Mouse (Mus musculus) ES-Bruce4 (cell line): ENCODE measurements around the gene Tenm4. TPM values are rescaled to one million over a fixed set of nuclear protein-coding genes. Genes with fewer than 3 reads are reported as not detected.

Experiments
- H3K27ac ChIP-seq: 2 replicates; pipeline ENCODE4 v1.5.1; 2012; ENCODE audit warnings: low read length, inconsistent platforms; ENCODE audit not compliant: insufficient read depth
- H3K27me3 ChIP-seq: 2 replicates; pipeline ENCODE4 v1.6.1; 2012; ENCODE audit warnings: mild to moderate bottlenecking, low read length, inconsistent platforms; ENCODE audit not compliant: control insufficient read depth, poor library complexity, insufficient read depth, severe bottlenecking
- H3K36me3 ChIP-seq: 2 replicates; pipeline ENCODE4 v1.6.1; 2012; ENCODE audit warnings: inconsistent platforms, mild to moderate bottlenecking, low read length, moderate library complexity; ENCODE audit not compliant: control insufficient read depth, poor library complexity, insufficient read depth, severe bottlenecking
- H3K4me1 ChIP-seq: one replicate; pipeline ENCODE4 v1.8.1; 2011; ENCODE audit warnings: low read length; ENCODE audit not compliant: control insufficient read depth, insufficient read depth
- H3K4me3 ChIP-seq: 2 replicates; pipeline ENCODE4 v1.5.1; 2011; ENCODE audit warnings: low read depth, mild to moderate bottlenecking, low read length
- H3K9ac ChIP-seq: 2 replicates; pipeline ENCODE4 v1.6.1; 2012; ENCODE audit warnings: low read depth, mild to moderate bottlenecking, inconsistent platforms; ENCODE audit not compliant: poor library complexity, severe bottlenecking
- H3K9me3 ChIP-seq: replicated peaks from 2 replicates; pipeline ENCODE4 v1.6.1; 2012; ENCODE audit warnings: mild to moderate bottlenecking, low read length, inconsistent platforms; ENCODE audit not compliant: control insufficient read depth, poor library complexity, insufficient read depth, severe bottlenecking
- CTCF ChIP-seq: IDR thresholded peaks from one replicate; pipeline ENCODE4 v1.8.1; 2011; ENCODE audit warnings: low read depth, low read length
- EP300 ChIP-seq: IDR thresholded peaks from 2 replicates; pipeline ENCODE4 v1.6.1; 2011; ENCODE audit warnings: low read depth, low read length; ENCODE audit not compliant: insufficient read depth
- POLR2A ChIP-seq: IDR thresholded peaks from one replicate; pipeline ENCODE4 v1.8.1; 2011; ENCODE audit warnings: low read length; ENCODE audit not compliant: insufficient read depth
- polyA plus RNA-seq: library from polyadenylated mRNA; stranded (reverse); fragments of >200 nt; gene quantifications from 2 replicates; pipeline ENCODE4 v1.2.4, GENCODE M21; 2011; ENCODE audit warnings: low read depth; ENCODE audit not compliant: missing spikeins, insufficient read depth, insufficient read length

Tenm4 gene
- polyA plus RNA-seq, 1 experiment: 4.8 TPM

DNA sequence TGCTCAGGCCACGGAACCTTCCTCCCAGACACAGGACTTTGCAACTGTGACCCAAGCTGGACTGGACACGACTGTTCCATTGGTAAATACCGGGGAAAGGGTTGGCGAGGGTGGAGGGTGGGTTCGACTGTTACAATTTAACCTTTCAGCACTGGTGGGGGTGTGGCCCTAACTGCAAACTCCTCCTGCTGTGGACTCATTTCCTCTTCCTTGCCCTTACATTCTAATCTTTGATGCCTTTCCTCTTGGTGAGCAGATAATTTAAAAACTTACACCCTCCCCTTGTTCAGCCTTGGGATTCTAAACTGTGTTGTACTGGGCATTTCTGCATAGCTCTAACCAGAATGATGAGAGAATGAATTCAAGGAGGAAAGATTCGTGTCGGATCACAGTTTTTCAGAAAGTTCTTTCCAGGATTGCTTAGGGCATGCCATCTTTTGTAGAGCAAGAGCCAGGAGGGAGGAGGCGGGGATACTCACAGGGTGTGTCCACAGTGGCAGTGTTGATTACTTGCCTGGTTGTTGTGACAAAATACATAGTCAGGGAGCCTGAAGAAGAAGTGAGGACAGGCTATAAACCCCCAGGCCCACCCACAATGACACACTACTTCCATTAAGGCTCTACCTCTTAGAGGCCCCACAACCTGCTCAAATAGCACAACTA lies 607.0 kb downstream of the Tenm4 start:
- no peak overlapping the region for H3K27ac ChIP-seq
- TF ChIP-seq POLR2A (no peak), CTCF (no peak), EP300 (no peak)

GRCm38 (mm10) chr7:96778601-96778969 lies 607.5 kb downstream of the Tenm4 start:
- Histone ChIP-seq H3K36me3 (no peaks in the 10 kb centered on the region), H3K27me3 (no peaks in the 10 kb centered on the region), H3K9ac (no peak overlapping the region), H3K27ac (no peak overlapping the region), H3K4me3 (no peak overlapping the region), H3K4me1 (no peaks in the 10 kb centered on the region), H3K9me3 (peaks cover 2% of the 10 kb centered on the region; the same call in 1 of the 2 replicates)
- TF ChIP-seq EP300 (no peak), POLR2A (no peak), CTCF (peak; percentile 51)

More for the DNA sequence above, 607.0 kb downstream of the Tenm4 start:
- Histone ChIP-seq H3K9ac (no peak overlapping the region), H3K4me3 (no peak overlapping the region), H3K36me3 (no peaks in the 10 kb centered on the region), H3K4me1 (no peaks in the 10 kb centered on the region), H3K27me3 (no peaks in the 10 kb centered on the region), H3K9me3 (peaks cover 2% of the 10 kb centered on the region; the same call in 1 of the 2 replicates)

DNA sequence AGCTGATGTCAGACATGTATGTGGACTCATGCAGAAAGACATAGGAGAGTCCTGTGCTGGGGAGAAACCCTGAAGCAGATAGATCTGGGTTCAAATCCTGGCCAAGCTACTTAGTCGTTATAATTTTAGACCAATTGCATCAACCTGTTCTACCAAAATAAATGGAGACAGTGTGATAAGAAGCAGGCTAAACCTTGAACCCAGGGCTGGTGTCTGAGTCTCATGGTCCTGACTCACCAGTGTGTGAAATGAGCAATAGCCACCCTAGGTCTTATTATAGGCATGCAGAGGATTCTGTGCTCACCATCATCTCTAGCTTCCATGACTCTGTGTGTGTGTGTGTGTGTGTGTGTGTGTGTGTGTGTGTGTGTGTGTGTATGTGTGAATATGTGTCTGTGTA lies 609.5 kb downstream of the Tenm4 start:
- Histone ChIP-seq H3K27ac (no peak overlapping the region), H3K4me1 (no peaks in the 10 kb centered on the region), H3K4me3 (no peak overlapping the region), H3K27me3 (no peaks in the 10 kb centered on the region), H3K9ac (no peak overlapping the region), H3K36me3 (no peaks in the 10 kb centered on the region), H3K9me3 (peaks cover 2% of the 10 kb centered on the region; the same call in 1 of the 2 replicates)
- no peak for TF ChIP-seq EP300
- no peak for TF ChIP-seq CTCF
- TF ChIP-seq POLR2A: no peak

GRCm38 (mm10) chr7:96781068-96781467 lies 610.0 kb downstream of the Tenm4 start:
- Histone ChIP-seq H3K4me3 (no peak overlapping the region), H3K4me1 (no peaks in the 10 kb centered on the region), H3K27me3 (no peaks in the 10 kb centered on the region), H3K9ac (no peak overlapping the region), H3K27ac (no peak overlapping the region), H3K36me3 (no peaks in the 10 kb centered on the region), H3K9me3 (peaks cover 2% of the 10 kb centered on the region; the same call in 1 of the 2 replicates)
- TF ChIP-seq EP300 (no peak), POLR2A (no peak), CTCF (no peak)

DNA sequence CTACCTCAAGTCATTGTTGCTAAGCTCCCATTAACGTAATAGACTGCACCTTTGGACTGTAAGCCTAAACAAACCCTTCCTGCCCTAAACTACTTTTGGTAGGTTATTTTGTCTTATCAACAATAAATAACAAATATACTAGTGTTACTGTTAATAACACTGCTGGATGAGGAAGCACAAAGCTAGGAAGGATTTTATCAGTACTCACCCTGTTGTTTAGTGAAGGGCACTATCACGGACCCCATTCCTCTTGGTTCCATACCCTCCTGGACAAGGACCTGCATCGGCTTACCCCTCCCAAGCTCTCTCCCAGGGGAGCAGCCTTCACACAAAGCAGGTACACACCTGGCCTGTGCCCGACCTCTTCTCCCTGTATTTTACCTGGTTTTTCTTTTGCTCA lies 611.6 kb downstream of the Tenm4 start:
- H3K27ac ChIP-seq: no peak overlapping the region
- no peaks in the 10 kb centered on the region for H3K36me3 ChIP-seq
- H3K4me3 ChIP-seq: no peak overlapping the region
- no peak for TF ChIP-seq EP300
- TF ChIP-seq CTCF: no peak
- TF ChIP-seq POLR2A: no peak
- no peaks in the 10 kb centered on the region for H3K27me3 ChIP-seq
- H3K9ac ChIP-seq: no peak overlapping the region
- no peaks in the 10 kb centered on the region for H3K4me1 ChIP-seq
- H3K9me3 ChIP-seq: no peaks in the 10 kb centered on the region

- Histone ChIP-seq H3K27me3 (no peaks in the 10 kb centered on the region), H3K36me3 (no peaks in the 10 kb centered on the region), H3K9me3 (no peaks in the 10 kb centered on the region), H3K4me3 (no peak overlapping the region), H3K4me1 (no peaks in the 10 kb centered on the region), H3K27ac (no peak overlapping the region), H3K9ac (no peak overlapping the region)
- TF ChIP-seq EP300 (no peak), CTCF (no peak), POLR2A (no peak)
These were observed 614.8 kb downstream of the Tenm4 start for GRCm38 (mm10) chr7:96785808-96786207.
